Mouse (Mus musculus) kidney, adult 8-10 months (tissue): ENCODE measurements at regions not wholly inside any gene's neighbourhood (a gene's known extent, or its start where the extent isn't known, plus 50 kb on each side); places are given as distances from the start of the nearest gene placed in this dataset.

Source experiments
- DNase-seq, 2 experiments: peaks; one replicate each; pipeline ENCODE4 v3.0.0; 2022

- DNase-seq = peak in 1 of 2 experiments; percentile 3
Observed at GRCm38 (mm10) chrX:118320123-118320522, 106.9 kb upstream of the Tgif2lx2 start.

DNA sequence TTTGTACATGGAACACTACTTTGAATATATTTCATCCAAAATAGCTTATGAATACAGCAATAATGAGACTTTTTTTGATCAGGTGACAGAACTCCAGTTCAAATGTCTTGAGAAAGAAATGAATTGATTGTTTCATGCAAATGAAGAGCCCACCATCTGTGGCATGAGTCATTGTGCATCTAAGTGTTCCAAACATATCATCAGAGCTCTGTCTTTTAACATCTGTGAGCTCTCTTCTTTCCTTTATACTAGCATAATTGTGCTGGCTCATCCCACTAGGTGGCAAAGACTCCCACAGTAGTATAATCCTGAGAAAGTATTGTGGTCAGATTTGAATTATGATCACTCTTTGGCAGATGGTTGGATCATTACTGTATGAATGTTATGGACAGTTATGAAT is 70.1 kb upstream of the Tgif2lx2 start:
- no peak for DNase-seq
